Comparison of ENCODE assay signal across 31 mouse cellular contexts in genomic region chr11:49730275-49730948, GRCm38 (mm10). TPM values are rescaled to one million over a fixed set of nuclear protein-coding genes. Genes with fewer than 3 reads are reported as not detected.
DNase-seq lines count a peak whose midpoint lies in the region; ATAC-seq lines count a peak whose summit lies in the region.
"Had no signal": no experiment of that assay in that cellular context is flagged by ENCODE, and none has a peak within 500 bp of the region (broad histone marks: within the 10 kb centered on the region; RNA-seq: fewer than 3 reads in every experiment).

No protein-coding gene starts in this region.

- H3K36me3 ChIP-seq in heart, embryonic 12.5 days: no peaks in the 10 kb centered on the region
- no peaks in the 10 kb centered on the region for H3K36me3 ChIP-seq in midbrain, embryonic 13.5 days
- H3K36me3 ChIP-seq: hindbrain, embryonic 13.5 days; limb, embryonic 15.5 days; liver, embryonic 13.5 days; midbrain, embryonic 12.5 days; neural tube, embryonic 13.5 days; stomach, embryonic 15.5 days had no signal

- H3K4me1 ChIP-seq in heart, embryonic 12.5 days (replicated peaks): peaks cover 22% of the 10 kb centered on the region
- H3K4me1 ChIP-seq in midbrain, embryonic 13.5 days (replicated peaks): no peaks in the 10 kb centered on the region
- H3K4me1 ChIP-seq: limb, embryonic 15.5 days; liver, embryonic 13.5 days; midbrain, embryonic 12.5 days; neural tube, embryonic 13.5 days; stomach, embryonic 15.5 days had no signal

- no peaks in the 10 kb centered on the region for H3K9me3 ChIP-seq in heart, embryonic 12.5 days (replicated peaks)
- no peaks in the 10 kb centered on the region for H3K9me3 ChIP-seq in midbrain, embryonic 13.5 days
- H3K9me3 ChIP-seq: hindbrain, embryonic 13.5 days; limb, embryonic 15.5 days; liver, embryonic 13.5 days; midbrain, embryonic 12.5 days; neural tube, embryonic 13.5 days; stomach, embryonic 15.5 days had no signal

- no peak overlapping the region for H3K9ac ChIP-seq in heart, embryonic 12.5 days
- no peak overlapping the region for H3K9ac ChIP-seq in midbrain, embryonic 13.5 days (replicated peaks)
- H3K9ac ChIP-seq: forebrain, postnatal 0 days; hindbrain, embryonic 13.5 days; limb, embryonic 15.5 days; liver, embryonic 13.5 days; midbrain, embryonic 12.5 days; neural tube, embryonic 13.5 days; stomach, embryonic 15.5 days had no signal

- ATAC-seq in heart, embryonic 12.5 days (ENCODE audit: insufficient number of reproducible peaks, low FRiP score): no peak
- no peak for ATAC-seq in midbrain, embryonic 13.5 days
- ATAC-seq: CD4-positive, CD25-positive, alpha-beta regulatory T cell, adult 4 months; forebrain, postnatal 0 days; intestine, embryonic 16.5 days; lung, postnatal 0 days had no signal

- no peak overlapping the region; the same call in 1 of the 2 replicates for H3K27ac ChIP-seq in heart, embryonic 12.5 days (ENCODE audit: poor library complexity, severe bottlenecking)
- H3K27ac ChIP-seq in midbrain, embryonic 13.5 days: no peak overlapping the region
- H3K27ac ChIP-seq: heart, adult 2 months; hindbrain, embryonic 13.5 days; kidney, postnatal 0 days; limb, embryonic 15.5 days; liver, embryonic 13.5 days; midbrain, embryonic 12.5 days; neural tube, embryonic 13.5 days; stomach, embryonic 15.5 days had no signal

- H3K4me2 ChIP-seq in heart, embryonic 12.5 days: no peak overlapping the region
- H3K4me2 ChIP-seq in midbrain, embryonic 13.5 days (replicated peaks): no peak overlapping the region
- H3K4me2 ChIP-seq: hindbrain, embryonic 13.5 days; limb, embryonic 15.5 days; liver, embryonic 13.5 days; midbrain, embryonic 12.5 days; neural tube, embryonic 13.5 days; stomach, embryonic 15.5 days had no signal

- H3K27me3 ChIP-seq in heart, embryonic 12.5 days (replicated peaks): no peaks in the 10 kb centered on the region
- no peaks in the 10 kb centered on the region for H3K27me3 ChIP-seq in midbrain, embryonic 13.5 days
- H3K27me3 ChIP-seq: hindbrain, embryonic 13.5 days; limb, embryonic 15.5 days; liver, embryonic 13.5 days; midbrain, embryonic 12.5 days; neural tube, embryonic 13.5 days; stomach, embryonic 15.5 days had no signal

- intact Hi-C loops in heart, postnatal 25 days (cut with DNase I): no loop called here

- WGBS in heart, embryonic 12.5 days: 49% methylated on average over 5 of the region's 5 CpGs
- 91% methylated on average over 5 of the region's 5 CpGs for WGBS in midbrain, embryonic 13.5 days

- peak; percentile 35 to 57 for DNase-seq in heart, adult 18-20 months
- peak; percentile 31 for DNase-seq in heart, adult 8-10 months (ENCODE audit: low spot score)
- DNase-seq in heart, postnatal 25 days (ENCODE audit: low spot score): peak; percentile 53
- no peak for DNase-seq in yolk sac, embryonic 10.5 days (ENCODE audit: low spot score)
- no peak for DNase-seq in adrenal gland, postnatal 25 days
- DNase-seq: adrenal gland, postnatal 36 days; cerebellum, adult 2 months; cerebellum, postnatal 14 days; forebrain, postnatal 0 days; kidney, adult 8-10 months; kidney, postnatal 4 days; left cerebral cortex, postnatal 4 days; liver, embryonic 13.5 days; lung, adult 18-20 months; lung, postnatal 4 days; thymus, adult 18-20 months; thymus, postnatal 36 days had no signal

- no peak overlapping the region for H3K4me3 ChIP-seq in heart, embryonic 12.5 days
- H3K4me3 ChIP-seq in midbrain, embryonic 13.5 days (replicated peaks): no peak overlapping the region
- H3K4me3 ChIP-seq: erythroblast, embryonic 14.5 days; heart, adult 2 months; hindbrain, embryonic 13.5 days; limb, embryonic 15.5 days; liver, embryonic 13.5 days; megakaryocyte, embryonic 14.5 days; midbrain, embryonic 12.5 days; neural tube, embryonic 13.5 days; stomach, embryonic 15.5 days had no signal

RNA-seq across cellular contexts. Expression of gene Cnot6, which starts 17.9 kb away (rescaled TPM):
- 10 to 100 TPM; 21.0 to 21.5 TPM for total RNA-seq in heart, adult 18-20 months (2021)
- 61.5 and 65.9 TPM in 2 replicates for polyA plus RNA-seq in heart, embryonic 12.5 days (2016; fragmentation: Nextera tagmentation; extraction: Ambion mirVana)
- total RNA-seq in heart, adult 8-10 months (2022): 10 to 100 TPM; 18.1 to 21.6 (median 20.2) TPM
- 10 to 100 TPM; 20.9 to 25.0 TPM for total RNA-seq in heart, postnatal 25 days (2021)
- polyA plus RNA-seq in midbrain, embryonic 13.5 days (2015; fragmentation: Nextera tagmentation; extraction: Ambion mirVana): 65.6 and 65.8 TPM in 2 replicates
- 53.0 and 58.6 TPM in 2 replicates for total RNA-seq in adrenal gland, postnatal 25 days (2021)

Comparison
In these comparisons a context has a peak if more than half of its experiments do, and no peak if none do; other contexts are left out.
1. DNase-seq: peak in heart, adult 18-20 months (2 of 2), heart, adult 8-10 months (single experiment) and heart, postnatal 25 days (single experiment); none in yolk sac, embryonic 10.5 days (single experiment) and adrenal gland, postnatal 25 days (single experiment).